Mouse (Mus musculus): ENCODE measurements around the gene Vmn1r6. TPM values are rescaled to one million over a fixed set of nuclear protein-coding genes. Genes with fewer than 3 reads are reported as not detected.
"Not testable (repeated sequence)": the region's sequence is repeated elsewhere in the genome, so short reads cannot be mapped to it uniquely, and the experiment has no call there.

Gene Vmn1r6
- not detected in 2 replicates for polyA plus RNA-seq (2014; fragmentation: Nextera tagmentation; extraction: Ambion mirVana)

DNA sequence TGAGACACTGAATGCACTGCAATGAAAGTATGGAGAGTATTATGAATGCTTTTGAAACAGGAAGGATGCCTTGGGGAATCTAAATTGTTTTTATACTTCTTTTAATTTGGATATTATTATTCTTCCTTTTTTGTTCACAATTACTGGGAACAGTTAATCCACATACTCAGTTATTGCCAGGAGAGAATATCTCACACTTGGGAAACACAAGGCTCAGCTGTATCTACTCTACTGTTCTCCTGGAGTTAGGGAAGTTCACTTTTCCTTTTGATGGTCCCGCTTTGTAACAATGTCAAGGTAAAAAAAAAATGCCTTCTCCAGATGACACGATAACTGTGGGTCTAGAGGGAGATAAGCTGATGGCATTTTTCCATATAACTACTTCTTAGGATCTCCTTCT is at the start of gene Vmn1r6:
TSS of gene Vmn1r6 (plus strand) at position 301 of the 400 bp plus-strand sequence.
- H3K27me3 ChIP-seq (ENCODE audit: control insufficient read depth, insufficient read depth, low read length), result no peaks in the 10 kb centered on the region
- H3K9ac ChIP-seq, result no peak within 1 kb of the TSS
- H3K4me1 ChIP-seq (replicated peaks; ENCODE audit: control insufficient read depth, insufficient read depth, low read length), result no peaks in the 10 kb centered on the region
- no peak for ATAC-seq (ENCODE audit: low FRiP score)
- H3K36me3 ChIP-seq (replicated peaks; ENCODE audit: control insufficient read depth, insufficient read depth), result no peaks in the 10 kb centered on the region
- DNase-seq (ENCODE audit: low spot score), result no peak
- H3K27ac ChIP-seq, result no peak within 1 kb of the TSS
- no peaks in the 10 kb centered on the region for H3K9me3 ChIP-seq (ENCODE audit: control insufficient read depth, low read length)
- no peak within 1 kb of the TSS for H3K4me2 ChIP-seq (replicated peaks)
- no peak within 1 kb of the TSS for H3K4me3 ChIP-seq (replicated peaks; ENCODE audit: low read length)
- WGBS, result 80% methylated on average over 2 of the region's 2 CpGs

DNA sequence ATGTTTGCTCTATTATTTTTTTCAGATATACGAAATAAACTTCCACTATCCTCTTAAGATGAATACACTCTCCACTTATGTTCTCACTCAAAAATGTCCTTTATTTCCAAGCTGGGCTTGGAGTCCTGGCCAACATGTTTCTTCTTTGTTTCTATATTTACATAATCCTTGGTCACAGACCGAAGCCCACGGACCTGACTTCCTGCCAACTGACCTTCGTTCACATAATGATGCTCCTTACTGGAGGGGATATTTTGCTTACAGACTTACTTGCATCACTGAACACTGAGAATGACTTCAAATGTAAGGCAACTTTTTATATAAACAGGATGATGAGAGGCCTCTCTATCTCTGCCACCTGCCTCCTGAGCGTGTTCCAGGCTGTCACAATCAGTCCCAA is 40.6 kb upstream of the Vmn1r6 start:
- DNase-seq (ENCODE audit: low spot score), result no peak

DNA sequence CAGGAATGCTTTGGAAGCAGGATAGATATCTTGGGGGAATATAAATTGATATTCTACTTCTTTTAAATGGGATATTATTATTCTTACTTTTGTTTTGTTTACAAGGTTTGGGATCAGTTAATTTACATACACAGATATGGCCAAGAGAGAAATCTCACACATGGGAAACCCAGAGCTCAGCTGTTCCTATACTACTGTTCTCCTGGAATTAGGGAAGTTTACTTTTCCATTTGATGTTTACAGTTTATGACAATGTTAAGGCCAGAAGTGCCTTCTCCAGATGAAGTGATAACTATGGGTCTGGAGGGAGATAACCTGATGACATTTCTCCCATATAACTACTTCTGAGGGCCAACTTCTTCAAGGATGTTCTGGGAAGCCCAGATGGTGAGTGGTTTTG is 27.1 kb upstream of the Vmn1r6 start, which contains the start of gene Vmn1r5:
TSS of gene Vmn1r5 (plus strand) at position 301 of the 400 bp plus-strand sequence.
- no peak for ATAC-seq (ENCODE audit: low FRiP score)
- DNase-seq (ENCODE audit: low spot score), result no peak
- H3K4me2 ChIP-seq (replicated peaks), result no peak within 1 kb of the TSS
- H3K9me3 ChIP-seq (ENCODE audit: control insufficient read depth, low read length), result no peaks in the 10 kb centered on the region
- H3K9ac ChIP-seq, result no peak within 1 kb of the TSS
- no peaks in the 10 kb centered on the region for H3K27me3 ChIP-seq (ENCODE audit: control insufficient read depth, insufficient read depth, low read length)
- no peaks in the 10 kb centered on the region for H3K4me1 ChIP-seq (replicated peaks; ENCODE audit: control insufficient read depth, insufficient read depth, low read length)
- no peak within 1 kb of the TSS for H3K27ac ChIP-seq
- H3K4me3 ChIP-seq (replicated peaks; ENCODE audit: low read length), result no peak within 1 kb of the TSS
- H3K36me3 ChIP-seq (replicated peaks; ENCODE audit: control insufficient read depth, insufficient read depth), result no peaks in the 10 kb centered on the region

More for the DNA sequence above, 40.6 kb upstream of the Vmn1r6 start:
- Histone ChIP-seq H3K27ac (no peak overlapping the region), H3K36me3 (replicated peaks; ENCODE audit: control insufficient read depth, insufficient read depth) (no peaks in the 10 kb centered on the region), H3K4me1 (replicated peaks; ENCODE audit: control insufficient read depth, insufficient read depth, low read length) (no peaks in the 10 kb centered on the region), H3K27me3 (ENCODE audit: control insufficient read depth, insufficient read depth, low read length) (no peaks in the 10 kb centered on the region), H3K4me3 (replicated peaks; ENCODE audit: low read length) (no peak overlapping the region), H3K9me3 (ENCODE audit: control insufficient read depth, low read length) (no peaks in the 10 kb centered on the region), H3K9ac (no peak overlapping the region), H3K4me2 (replicated peaks) (no peak overlapping the region)
- ATAC-seq (ENCODE audit: low FRiP score), result no peak
- 83% methylated on average over 5 of the region's 5 CpGs for WGBS

DNA sequence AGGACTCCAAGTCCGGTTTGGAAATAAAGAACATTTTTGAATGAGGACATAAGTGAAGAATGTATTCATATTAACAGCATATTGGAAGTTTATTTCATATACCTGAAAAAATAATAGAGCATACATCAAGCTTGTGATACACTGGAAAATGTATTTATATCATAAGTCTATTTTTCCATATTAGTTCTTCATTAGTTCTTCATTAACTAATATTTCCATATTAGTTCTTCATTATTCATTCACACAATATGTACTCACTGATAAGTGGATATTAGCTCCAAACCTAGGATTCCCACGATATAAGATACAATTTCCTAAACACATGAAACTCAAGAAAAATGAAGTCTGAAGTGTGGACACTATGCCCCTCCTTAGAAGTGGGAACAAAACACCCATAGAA is 28.2 kb downstream of the Vmn1r6 start, which contains the start of gene Vmn1r7:
TSS of gene Vmn1r7 (minus strand) at position 101 of the 400 bp plus-strand sequence.
- 92% methylated on average over 2 of the region's 2 CpGs for WGBS

DNA sequence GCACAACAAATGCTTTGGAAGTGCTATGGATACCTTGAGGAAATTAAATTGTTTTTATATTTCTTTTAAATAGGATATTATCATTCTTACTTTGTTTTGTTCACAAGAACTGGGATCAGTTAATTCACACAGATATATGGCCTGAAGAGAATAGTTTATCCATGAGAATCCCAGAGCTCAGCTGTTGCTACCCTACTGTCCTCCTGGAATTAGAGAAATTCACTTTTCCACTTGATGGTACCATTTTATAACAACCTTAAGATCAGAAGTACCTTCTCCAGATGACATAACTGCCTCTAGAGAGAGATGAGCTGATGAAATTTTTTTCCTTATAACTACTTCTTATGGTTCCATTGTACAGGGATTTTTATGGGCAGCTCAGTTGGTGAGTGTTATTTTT is 34.9 kb downstream of the Vmn1r6 start, which contains the start of gene Vmn1r8:
TSS of gene Vmn1r8 (plus strand) at position 301 of the 400 bp plus-strand sequence.
- Histone ChIP-seq H3K36me3 (replicated peaks; ENCODE audit: control insufficient read depth, insufficient read depth) (no peaks in the 10 kb centered on the region), H3K4me2 (replicated peaks) (no peak within 1 kb of the TSS), H3K27me3 (ENCODE audit: control insufficient read depth, insufficient read depth, low read length) (no peaks in the 10 kb centered on the region), H3K9ac (no peak within 1 kb of the TSS), H3K4me1 (replicated peaks; ENCODE audit: control insufficient read depth, insufficient read depth, low read length) (no peaks in the 10 kb centered on the region), H3K27ac (no peak within 1 kb of the TSS), H3K4me3 (replicated peaks; ENCODE audit: low read length) (no peak within 1 kb of the TSS), H3K9me3 (ENCODE audit: control insufficient read depth, low read length) (no peaks in the 10 kb centered on the region)
- DNase-seq (ENCODE audit: low spot score) (no peak), ATAC-seq (ENCODE audit: low FRiP score) (no peak)

More for the DNA sequence above, 28.2 kb downstream of the Vmn1r6 start, which contains the start of gene Vmn1r7:
- not testable (repeated sequence) for DNase-seq (ENCODE audit: low spot score); H3K36me3 ChIP-seq (replicated peaks; ENCODE audit: control insufficient read depth, insufficient read depth); H3K9me3 ChIP-seq (ENCODE audit: control insufficient read depth, low read length); ATAC-seq (ENCODE audit: low FRiP score); H3K4me3 ChIP-seq (replicated peaks; ENCODE audit: low read length); H3K27ac ChIP-seq; H3K9ac ChIP-seq; H3K4me2 ChIP-seq (replicated peaks); H3K4me1 ChIP-seq (replicated peaks; ENCODE audit: control insufficient read depth, insufficient read depth, low read length); H3K27me3 ChIP-seq (ENCODE audit: control insufficient read depth, insufficient read depth, low read length)

DNA sequence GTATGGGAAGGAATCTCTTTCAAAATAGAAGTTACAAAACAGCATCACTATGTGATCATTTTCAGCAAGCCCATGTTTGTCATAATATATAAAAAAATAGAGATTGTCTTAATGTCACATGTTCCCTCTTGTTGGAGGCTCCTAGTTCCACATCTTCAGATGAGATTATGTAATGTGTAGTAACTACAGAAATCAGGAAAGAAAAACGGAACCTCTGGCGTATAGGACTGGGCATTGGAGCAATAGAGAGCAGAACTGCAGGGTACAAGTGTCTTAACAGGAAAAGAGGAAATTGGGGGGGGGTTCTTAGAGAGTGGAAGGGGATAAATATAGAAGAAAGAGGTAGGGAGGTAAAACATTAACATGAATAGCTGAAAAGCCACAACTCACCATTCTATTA is 37.6 kb downstream of the Vmn1r6 start:
- Histone ChIP-seq H3K4me1 (replicated peaks; ENCODE audit: control insufficient read depth, insufficient read depth, low read length) (no peaks in the 10 kb centered on the region), H3K4me2 (replicated peaks) (no peak overlapping the region), H3K27ac (no peak overlapping the region), H3K27me3 (ENCODE audit: control insufficient read depth, insufficient read depth, low read length) (no peaks in the 10 kb centered on the region), H3K36me3 (replicated peaks; ENCODE audit: control insufficient read depth, insufficient read depth) (no peaks in the 10 kb centered on the region), H3K4me3 (replicated peaks; ENCODE audit: low read length) (no peak overlapping the region), H3K9me3 (ENCODE audit: control insufficient read depth, low read length) (no peaks in the 10 kb centered on the region), H3K9ac (no peak overlapping the region)
- ATAC-seq (ENCODE audit: low FRiP score) (no peak), DNase-seq (ENCODE audit: low spot score) (no peak)
- WGBS, result 83% methylated on average over 2 of the region's 2 CpGs

Other genes starting within 250 kb of the Vmn1r6 start
- 26.4 and 32.2 TPM in 2 replicates for gene Kbtbd2, start 199.4 kb upstream of the Vmn1r6 start, polyA plus RNA-seq (2014; fragmentation: Nextera tagmentation; extraction: Ambion mirVana)
- 42.2 and 42.6 TPM in 2 replicates for gene Fkbp9, start 165.2 kb upstream of the Vmn1r6 start, polyA plus RNA-seq (2014; fragmentation: Nextera tagmentation; extraction: Ambion mirVana)
- gene Nt5c3, start 73.3 kb upstream of the Vmn1r6 start, polyA plus RNA-seq (2014; fragmentation: Nextera tagmentation; extraction: Ambion mirVana), result 174 and 180 TPM in 2 replicates
- 0.62 and 0.72 TPM in 2 replicates for gene Vmn1r4, start 73.2 kb upstream of the Vmn1r6 start, polyA plus RNA-seq (2014; fragmentation: Nextera tagmentation; extraction: Ambion mirVana)
- gene Vmn1r5, start 27.0 kb upstream of the Vmn1r6 start, polyA plus RNA-seq (2014; fragmentation: Nextera tagmentation; extraction: Ambion mirVana), result not detected in 2 replicates
- not detected in 2 replicates for gene Vmn1r7, start 28.1 kb downstream of the Vmn1r6 start, polyA plus RNA-seq (2014; fragmentation: Nextera tagmentation; extraction: Ambion mirVana)
- not detected in 2 replicates for gene Vmn1r8, start 35.0 kb downstream of the Vmn1r6 start, polyA plus RNA-seq (2014; fragmentation: Nextera tagmentation; extraction: Ambion mirVana)
- not detected in 2 replicates for gene Vmn1r9, start 69.5 kb downstream of the Vmn1r6 start, polyA plus RNA-seq (2014; fragmentation: Nextera tagmentation; extraction: Ambion mirVana)
- not detected in 2 replicates for gene Vmn1r10, start 112.2 kb downstream of the Vmn1r6 start, polyA plus RNA-seq (2014; fragmentation: Nextera tagmentation; extraction: Ambion mirVana)
- not detected in 2 replicates for gene Vmn1r11, start 136.2 kb downstream of the Vmn1r6 start, polyA plus RNA-seq (2014; fragmentation: Nextera tagmentation; extraction: Ambion mirVana)
- gene Vmn1r12, start 159.7 kb downstream of the Vmn1r6 start, polyA plus RNA-seq (2014; fragmentation: Nextera tagmentation; extraction: Ambion mirVana), result not detected in 2 replicates
- not detected in 2 replicates for gene Vmn1r13, start 206.0 kb downstream of the Vmn1r6 start, polyA plus RNA-seq (2014; fragmentation: Nextera tagmentation; extraction: Ambion mirVana)
- not detected in 2 replicates for gene Vmn1r14, start 234.4 kb downstream of the Vmn1r6 start, polyA plus RNA-seq (2014; fragmentation: Nextera tagmentation; extraction: Ambion mirVana)

Data from hindbrain, embryonic 14.5 days (tissue).